Mouse (Mus musculus) hindbrain, postnatal 0 days (tissue): ENCODE results near the gene Hecw1. TPM values are rescaled to one million over a fixed set of nuclear protein-coding genes. Genes with fewer than 3 reads are reported as not detected.

Experiments used
- ATAC-seq: fragments of 200-750 bp; cut with Nextera tagmentation; 2 replicates; pipeline ENCODE4 v1.8.0; 2017; ENCODE audit warnings: mild to moderate bottlenecking, moderate TSS enrichment, moderate library complexity
- DNase-seq: peaks from one replicate; pipeline ENCODE4 v3.0.0-alpha.2; 2015; ENCODE audit warnings: low spot score
- H3K27ac ChIP-seq: fragments of 300-500 bp; sonication (generic); 2 replicates; pipeline ENCODE4 v1.5.1; 2014; ENCODE audit warnings: mild to moderate bottlenecking
- H3K27me3 ChIP-seq: fragments of 300-500 bp; sonication (generic); 2 replicates; pipeline ENCODE4 v1.6.1; 2014; ENCODE audit warnings: low read length, mixed read lengths; ENCODE audit not compliant: insufficient read depth
- H3K36me3 ChIP-seq: fragments of 300-500 bp; sonication (generic); 2 replicates; pipeline ENCODE4 v1.6.1; 2014; ENCODE audit warnings: low read length, mixed read lengths; ENCODE audit not compliant: insufficient read depth
- H3K4me1 ChIP-seq: fragments of 300-500 bp; sonication (generic); 2 replicates; pipeline ENCODE4 v1.6.1; 2014; ENCODE audit warnings: antibody characterized with exemption, low read length, mixed read lengths; ENCODE audit not compliant: insufficient read depth
- H3K4me2 ChIP-seq: fragments of 300-500 bp; sonication (generic); 2 replicates; pipeline ENCODE4 v1.6.1; 2014; ENCODE audit warnings: low read depth, mild to moderate bottlenecking, low read length, moderate library complexity, mixed read lengths
- H3K4me3 ChIP-seq: fragments of 300-500 bp; sonication (generic); 2 replicates; pipeline ENCODE4 v1.5.1; 2014; ENCODE audit warnings: low read length
- H3K9ac ChIP-seq: fragments of 300-500 bp; sonication (generic); replicated peaks from 2 replicates; pipeline ENCODE4 v1.6.1; 2014; ENCODE audit warnings: mild to moderate bottlenecking, low read length, moderate library complexity, mixed read lengths
- H3K9me3 ChIP-seq: fragments of 300-500 bp; sonication (generic); 2 replicates; pipeline ENCODE4 v1.6.1; 2016; ENCODE audit warnings: low read length, mixed read lengths
- CTCF ChIP-seq: IDR thresholded peaks from 2 replicates; pipeline ENCODE4 v1.5.1; 2016; ENCODE audit warnings: antibody characterized with exemption, control low read depth, low read depth
- WGBS: fragments of 180-500 bp; shearing (Covaris S2); extraction: QIAGEN DNeasy Blood & Tissue Kit; methylation state at CpG from one replicate; pipeline ENCODE4 v1.1.7; 2014; 5-methylcytosine and 5-hydroxymethylcytosine counted together
- polyA plus RNA-seq: library from polyadenylated mRNA; unstranded; fragments of >200 nt; fragmentation: Nextera tagmentation; extraction: Ambion mirVana; gene quantifications from 2 replicates; pipeline ENCODE4 v1.2.1, GENCODE M21; 2015
- total RNA-seq: library from RNA; depleted of rRNA; stranded (reverse); fragments of >200 nt; gene quantifications from 2 replicates; pipeline ENCODE4 v1.2.3, GENCODE M21; 2014

The Hecw1 gene
- total and polyA plus RNA-seq, 2 experiments from 2014 or later, result 29.8 to 95.3 TPM

DNA sequence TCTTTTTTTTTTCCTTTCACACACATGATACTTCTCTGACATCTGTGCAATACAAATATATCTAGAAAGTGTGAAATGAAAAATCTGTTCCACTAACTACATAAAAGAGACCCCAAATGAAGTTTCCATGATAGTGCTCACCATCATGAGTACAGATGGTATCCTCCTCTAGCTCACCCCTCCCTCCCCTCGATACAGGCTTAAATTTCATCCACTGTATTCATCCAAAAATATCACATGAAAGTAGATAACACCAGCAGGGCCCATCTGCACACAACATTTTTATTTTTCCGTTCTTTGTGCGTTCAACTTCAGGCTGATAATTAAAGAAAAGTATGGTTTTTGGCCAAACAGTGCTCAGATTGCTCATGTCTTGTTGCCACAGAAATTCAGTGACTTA is 5.5 kb downstream of the Hecw1 start:
- ATAC-seq, result no peak
- no peak for TF ChIP-seq CTCF
- Histone ChIP-seq H3K9ac (no peak overlapping the region), H3K27ac (no peak overlapping the region), H3K9me3 (no peaks in the 10 kb centered on the region), H3K4me2 (no peak overlapping the region), H3K36me3 (no peaks in the 10 kb centered on the region), H3K27me3 (no peaks in the 10 kb centered on the region), H3K4me1 (peaks cover 8% of the 10 kb centered on the region; the same call in 1 of the 2 replicates), H3K4me3 (no peak overlapping the region)
- 87% methylated on average over 3 of the region's 3 CpGs for WGBS
- no peak for DNase-seq

DNA sequence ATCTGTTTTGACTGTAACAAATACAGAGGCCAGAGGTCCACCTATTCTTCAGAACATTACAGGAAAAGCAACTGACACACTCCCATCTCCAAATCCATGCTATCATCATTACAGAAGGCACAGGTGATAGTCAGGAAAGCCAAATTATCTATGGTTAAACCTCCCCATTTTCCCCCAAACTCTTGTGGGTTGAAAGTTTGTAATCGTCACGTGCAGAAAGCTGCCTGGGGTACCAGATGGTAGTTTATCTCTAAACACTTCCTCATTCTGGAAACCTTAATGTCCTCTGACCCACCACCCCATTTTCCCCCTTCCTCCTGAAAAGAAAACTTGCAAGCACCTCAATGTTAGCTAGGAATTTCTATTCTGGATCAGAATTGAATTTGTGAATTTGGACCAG is 7.9 kb downstream of the Hecw1 start:
- Histone ChIP-seq H3K9me3 (no peaks in the 10 kb centered on the region), H3K9ac (no peak overlapping the region), H3K4me2 (no peak overlapping the region), H3K4me1 (peaks cover 8% of the 10 kb centered on the region; the same call in 1 of the 2 replicates), H3K36me3 (no peaks in the 10 kb centered on the region), H3K27me3 (no peaks in the 10 kb centered on the region), H3K27ac (no peak overlapping the region), H3K4me3 (no peak overlapping the region)
- no peak for ATAC-seq
- 81% methylated on average over 2 of the region's 2 CpGs for WGBS
- no peak for TF ChIP-seq CTCF
- DNase-seq, result no peak

DNA sequence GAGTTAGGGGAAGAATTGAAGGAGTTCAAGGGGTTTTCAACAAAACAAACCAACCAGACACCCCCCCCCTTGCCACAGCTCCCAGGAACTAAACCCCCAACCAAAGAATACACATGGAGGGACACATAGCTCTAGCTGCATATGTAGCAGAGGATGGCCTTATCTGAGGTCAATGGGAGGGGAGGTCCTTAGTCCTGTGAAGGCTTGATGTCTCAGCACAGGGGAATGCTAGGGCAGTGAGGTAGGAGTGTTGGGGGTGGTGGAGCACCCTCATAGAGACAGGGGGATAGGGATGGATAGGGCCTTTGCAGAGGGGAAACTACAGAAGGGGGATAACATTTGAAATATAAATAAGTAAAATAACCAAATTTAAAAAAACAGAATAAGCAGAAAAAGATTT is 9.1 kb downstream of the Hecw1 start:
- ATAC-seq (no peak), DNase-seq (no peak)
- TF ChIP-seq CTCF, result no peak
- Histone ChIP-seq H3K4me3 (no peak overlapping the region), H3K9ac (no peak overlapping the region), H3K27me3 (no peaks in the 10 kb centered on the region), H3K27ac (no peak overlapping the region), H3K4me2 (no peak overlapping the region), H3K36me3 (no peaks in the 10 kb centered on the region), H3K4me1 (no peaks in the 10 kb centered on the region), H3K9me3 (no peaks in the 10 kb centered on the region)

DNA sequence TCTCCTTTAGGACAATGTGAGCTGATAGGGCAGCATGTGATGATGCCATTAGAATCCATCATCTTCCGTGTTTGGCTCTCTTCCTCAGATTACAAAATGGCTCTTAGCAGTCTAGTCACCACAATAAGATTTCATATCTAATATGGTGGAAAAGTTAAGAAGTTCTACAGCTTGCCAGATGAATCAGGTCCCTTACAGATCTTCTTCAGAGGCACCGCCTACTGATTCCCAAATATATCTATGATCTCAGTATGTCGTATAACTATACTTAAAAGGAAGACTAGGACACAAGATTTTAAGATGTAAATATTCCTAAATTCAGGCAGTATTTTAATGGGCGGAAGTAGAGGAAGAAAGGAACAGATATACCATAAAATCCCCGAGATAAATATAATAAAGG is 16.3 kb downstream of the Hecw1 start:
- Histone ChIP-seq H3K4me3 (no peak overlapping the region), H3K4me2 (no peak overlapping the region), H3K27ac (no peak overlapping the region), H3K9ac (no peak overlapping the region), H3K27me3 (no peaks in the 10 kb centered on the region), H3K9me3 (no peaks in the 10 kb centered on the region), H3K4me1 (no peaks in the 10 kb centered on the region), H3K36me3 (no peaks in the 10 kb centered on the region)
- 90% methylated on average over 5 of the region's 5 CpGs for WGBS
- TF ChIP-seq CTCF, result no peak
- no peak for ATAC-seq
- no peak for DNase-seq

DNA sequence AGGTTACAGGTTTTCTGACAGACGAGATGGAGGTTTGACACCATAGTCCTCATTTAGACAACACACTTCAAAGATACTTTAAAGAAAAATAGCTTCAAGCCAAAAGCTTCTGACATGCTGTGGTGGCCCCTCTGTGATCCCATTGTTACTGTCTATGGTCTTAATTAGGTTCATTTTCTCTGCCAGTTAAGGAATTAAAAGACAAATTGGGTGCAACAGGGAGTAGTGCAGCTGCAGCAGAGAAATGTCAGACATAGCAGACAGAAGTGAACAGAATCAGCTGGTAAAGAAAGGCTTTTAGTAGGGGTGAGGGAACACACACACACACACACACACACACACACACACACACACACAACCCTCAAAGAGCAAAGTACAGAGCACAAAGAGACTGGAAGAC is 22.8 kb downstream of the Hecw1 start:
- Histone ChIP-seq H3K9ac (no peak overlapping the region), H3K4me3 (no peak overlapping the region), H3K27ac (no peak overlapping the region), H3K4me1 (no peaks in the 10 kb centered on the region), H3K27me3 (no peaks in the 10 kb centered on the region), H3K36me3 (no peaks in the 10 kb centered on the region), H3K9me3 (no peaks in the 10 kb centered on the region), H3K4me2 (no peak overlapping the region)
- no peak for DNase-seq
- ATAC-seq, result no peak
- 24% methylated on average over 1 of the region's 1 CpGs for WGBS
- TF ChIP-seq CTCF, result no peak

DNA sequence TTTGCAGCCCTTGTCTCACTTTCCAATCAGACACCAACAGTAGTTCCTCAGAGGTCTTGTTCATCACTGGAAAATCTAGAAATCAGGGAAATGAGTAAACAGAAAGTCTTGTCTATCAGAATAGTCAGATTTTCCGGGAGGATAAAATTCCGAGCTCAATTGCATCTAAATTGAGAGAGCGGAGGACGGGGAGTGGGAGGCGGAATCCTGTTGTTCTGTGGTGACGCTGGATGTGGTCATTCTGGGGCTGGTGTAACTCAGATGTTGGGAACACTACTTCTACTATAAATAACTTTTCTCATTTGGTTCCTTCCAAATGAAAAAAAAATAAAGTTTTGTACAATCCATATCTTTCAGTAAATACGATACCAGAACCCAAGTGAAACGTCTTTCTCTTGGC is 24.2 kb downstream of the Hecw1 start:
- H3K36me3 ChIP-seq, result no peaks in the 10 kb centered on the region
- H3K4me3 ChIP-seq, result no peak overlapping the region
- no peak overlapping the region for H3K9ac ChIP-seq
- H3K9me3 ChIP-seq, result no peaks in the 10 kb centered on the region
- no peaks in the 10 kb centered on the region for H3K27me3 ChIP-seq
- no peak overlapping the region for H3K27ac ChIP-seq
- no peaks in the 10 kb centered on the region for H3K4me1 ChIP-seq
- DNase-seq (no peak), ATAC-seq (no peak)
- TF ChIP-seq CTCF, result no peak
- 83% methylated on average over 8 of the region's 8 CpGs for WGBS
- H3K4me2 ChIP-seq, result no peak overlapping the region

DNA sequence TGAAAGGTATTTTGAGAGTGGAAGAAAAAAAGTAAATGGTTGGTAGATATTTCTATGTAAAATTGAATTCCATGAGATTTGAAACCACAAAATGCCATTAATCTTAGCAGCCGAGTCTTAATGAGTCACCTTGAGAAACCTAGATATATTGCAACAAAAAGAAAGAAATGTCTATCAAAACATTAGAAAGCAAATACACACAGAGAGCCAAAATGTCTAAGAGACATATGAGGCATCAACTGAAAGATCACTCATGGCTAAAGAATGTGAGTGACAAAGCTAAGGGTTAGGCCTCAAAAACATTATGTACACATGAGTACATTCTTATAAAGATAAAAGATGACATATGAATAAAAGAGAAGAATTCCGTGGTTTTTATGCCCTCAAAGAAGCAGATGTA is 26.1 kb downstream of the Hecw1 start:
- WGBS, result 75% methylated on average over 2 of the region's 2 CpGs
- H3K27me3 ChIP-seq, result no peaks in the 10 kb centered on the region
- no peaks in the 10 kb centered on the region for H3K4me1 ChIP-seq
- no peak overlapping the region for H3K4me2 ChIP-seq
- H3K27ac ChIP-seq, result no peak overlapping the region
- DNase-seq, result no peak
- no peak for ATAC-seq
- H3K9me3 ChIP-seq, result no peaks in the 10 kb centered on the region
- no peak overlapping the region for H3K4me3 ChIP-seq
- no peak overlapping the region for H3K9ac ChIP-seq
- no peaks in the 10 kb centered on the region for H3K36me3 ChIP-seq
- TF ChIP-seq CTCF, result no peak
